In the genomic region with DNA sequence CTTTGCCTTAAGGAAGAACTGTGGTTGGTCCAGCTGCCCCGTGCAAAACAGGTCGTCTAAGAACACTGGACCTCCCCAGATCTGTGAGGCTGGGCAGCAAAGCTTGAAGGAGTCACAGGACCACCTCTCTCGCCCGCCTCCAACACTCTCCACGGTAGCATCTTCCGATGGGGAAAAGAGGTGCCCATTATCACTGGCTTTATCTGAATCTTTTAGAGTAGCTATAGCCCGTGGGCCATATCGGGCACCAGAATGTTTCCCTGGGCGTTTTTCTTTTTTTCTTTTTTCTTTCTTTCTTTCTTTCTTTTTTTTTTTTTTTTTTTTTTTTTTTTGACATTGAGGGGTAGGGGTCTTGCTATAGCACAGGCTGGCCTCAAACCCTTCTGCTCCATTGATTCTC, we compare ENCODE assay signal across 8 mouse cellular contexts. TPM values are rescaled to one million over a fixed set of nuclear protein-coding genes. Genes with fewer than 3 reads are reported as not detected.
A peak's percentile ranks its signal among the peaks of the same experiment; 100 is the strongest.
DNase-seq lines count a peak whose midpoint lies in the region; ATAC-seq and TF ChIP-seq lines count a peak whose summit lies in the region.

No protein-coding gene starts in this region.

- H3K27ac ChIP-seq in heart, embryonic 14.5 days (replicated peaks in 1 of 2; ENCODE audit: control insufficient read depth in 1 of 2, insufficient read depth in 1 of 2, low read depth in 2 of 2, low read length in 2 of 2): no peak overlapping the region
- H3K27ac ChIP-seq in forebrain, postnatal 0 days (ENCODE audit: low read depth, low read length): no peak overlapping the region
- H3K27ac ChIP-seq in macrophage: peak overlapping the region; percentile 85

- no peaks in the 10 kb centered on the region for H3K36me3 ChIP-seq in heart, embryonic 14.5 days (ENCODE audit: control insufficient read depth, insufficient read depth, low read length)
- H3K36me3 ChIP-seq in G1E (replicated peaks): peaks cover 10% of the 10 kb centered on the region
- no peaks in the 10 kb centered on the region for H3K36me3 ChIP-seq in forebrain, postnatal 0 days (ENCODE audit: insufficient read depth)
- no peaks in the 10 kb centered on the region for H3K36me3 ChIP-seq in macrophage (ENCODE audit: inconsistent target)

- no peak for ATAC-seq in heart, embryonic 14.5 days (ENCODE audit: insufficient number of reproducible peaks, insufficient read depth, low FRiP score, low read depth)
- no peak for ATAC-seq in G1E (ENCODE audit: extremely low read depth, insufficient number of reproducible peaks, low FRiP score, poor library complexity, severe bottlenecking)
- ATAC-seq in forebrain, postnatal 0 days: no peak

- no peak for TF ChIP-seq CTCF in G1E (IDR thresholded peaks at IDR 0.05; ENCODE audit: low read depth, low read length)
- no peak for TF ChIP-seq CTCF in forebrain, postnatal 0 days (IDR thresholded peaks at IDR 0.05; ENCODE audit: low read depth)

- 10% methylated on average over 9 of the region's 9 CpGs for WGBS in heart, embryonic 14.5 days
- WGBS in forebrain, postnatal 0 days: 13% methylated on average over 9 of the region's 9 CpGs
- WGBS in macrophage (ENCODE audit: missing documents): 7% methylated on average over 9 of the region's 9 CpGs

- peak overlapping the region; percentile 49 to 57 for H3K4me3 ChIP-seq in heart, embryonic 14.5 days (ENCODE audit: control insufficient read depth in 1 of 2, insufficient read depth in 1 of 2, low read depth in 1 of 2, low read length in 2 of 2)
- peak overlapping the region; percentile 74 for H3K4me3 ChIP-seq in G1E (ENCODE audit: low read depth, low read length)
- H3K4me3 ChIP-seq in forebrain, postnatal 0 days (ENCODE audit: low read depth, low read length): peak overlapping the region; percentile 41
- H3K4me3 ChIP-seq in macrophage (ENCODE audit: inconsistent target): peak overlapping the region; percentile 77

- intact Hi-C loops in gastrocnemius, postnatal 14 days (cut with DNase I; ENCODE audit: low total_unique reads): loop anchor here (5.0 to 10.0 kb wide), 3 partner anchors 67 to 250 kb away; partner anchors contain the start of gene Ggt5

- peak overlapping the region; percentile 86 for H3K4me2 ChIP-seq in heart, embryonic 14.5 days (ENCODE audit: low read length)
- H3K4me2 ChIP-seq in forebrain, postnatal 0 days (ENCODE audit: low read depth): peak overlapping the region; percentile 66

- no peaks in the 10 kb centered on the region for H3K9me3 ChIP-seq in heart, embryonic 14.5 days (ENCODE audit: control insufficient read depth, low read length)
- no peaks in the 10 kb centered on the region for H3K9me3 ChIP-seq in G1E (replicated peaks)
- H3K9me3 ChIP-seq in forebrain, postnatal 0 days (ENCODE audit: low read length): no peaks in the 10 kb centered on the region

- peaks cover 15 to 31% of the 10 kb centered on the region in 2 experiments for H3K4me1 ChIP-seq in heart, embryonic 14.5 days (ENCODE audit: control insufficient read depth in 2 of 2, insufficient read depth in 2 of 2, low read length in 2 of 2)
- peaks cover 56% of the 10 kb centered on the region for H3K4me1 ChIP-seq in G1E (ENCODE audit: insufficient read depth, low read depth, low read length)
- H3K4me1 ChIP-seq in forebrain, postnatal 0 days (ENCODE audit: insufficient read depth): peaks cover 20% of the 10 kb centered on the region

- no peak for DNase-seq in heart, adult 11 months
- no peak for DNase-seq in G1E (ENCODE audit: low spot score)
- no peak for DNase-seq in forebrain, postnatal 0 days
- DNase-seq in embryo, embryonic 10.5 days (ENCODE audit: low spot score): no peak
- no peak for DNase-seq in cerebellum, postnatal 25 days
- DNase-seq in gastrocnemius, postnatal 14 days: no peak

- H3K27me3 ChIP-seq in heart, embryonic 14.5 days (ENCODE audit: control insufficient read depth, insufficient read depth, low read length): peaks cover 7% of the 10 kb centered on the region; the same call in 1 of the 2 replicates
- peaks cover 8% of the 10 kb centered on the region; the same call in 1 of the 2 replicates for H3K27me3 ChIP-seq in G1E (ENCODE audit: insufficient read depth, low read length)
- H3K27me3 ChIP-seq in forebrain, postnatal 0 days (ENCODE audit: insufficient read depth, low read length): peaks cover 24% of the 10 kb centered on the region

- peak overlapping the region; percentile 75 for H3K9ac ChIP-seq in heart, embryonic 14.5 days (ENCODE audit: low read length)
- peak overlapping the region; percentile 39 for H3K9ac ChIP-seq in forebrain, postnatal 0 days

- H3K79me2 ChIP-seq in macrophage (ENCODE audit: inconsistent target): no peaks in the 10 kb centered on the region

RNA-seq across cellular contexts. Expression of gene Gstt2, which starts 2.5 kb away (rescaled TPM):
- polyA plus RNA-seq in heart, embryonic 14.5 days (2014; fragmentation: Nextera tagmentation; extraction: Ambion mirVana): 12.6 and 13.5 TPM in 2 replicates
- total RNA-seq in G1E (2014; fragmentation: Nextera tagmentation) (49.2 and 57.0 TPM in 2 replicates), G1E (2017) (68.9 and 87.8 TPM in 2 replicates)
- polyA plus RNA-seq in G1E (2012) (8.7 and 12.2 TPM in 2 replicates), macrophage (2018) (6.2 to 19.7 TPM (median 10.8 TPM) in 3 replicates)
- total RNA-seq in forebrain, postnatal 0 days (2014; rRNA removed): 4.5 and 5.1 TPM in 2 replicates
- 7.4 and 7.8 TPM in 2 replicates for polyA plus RNA-seq in forebrain, postnatal 0 days (2015; fragmentation: Nextera tagmentation; extraction: Ambion mirVana)
- 10 to 100 TPM; 12.9 to 63.7 (median 26.1) TPM for total RNA-seq in macrophage (2018; cell fraction: chromatin; rRNA removed)
- total RNA-seq in macrophage (2018; cell fraction: cytosol; rRNA removed): 10 to 100 TPM in 8 of 26 experiments, 1 to 10 TPM in 18; 3.9 to 14.5 (median 8.0) TPM
- total RNA-seq in macrophage (2018; cell fraction: nucleus; rRNA removed): 10 to 100 TPM; 18.2 to 64.6 (median 29.2) TPM
- 1 to 10 TPM; 5.6 to 6.9 TPM for total RNA-seq in gastrocnemius, postnatal 14 days (2021)

RNA-seq across cellular contexts. Expression of gene Gstt4, which starts 12.4 kb away (rescaled TPM):
- not detected in 2 replicates for polyA plus RNA-seq in heart, embryonic 14.5 days (2014; fragmentation: Nextera tagmentation; extraction: Ambion mirVana)
- total RNA-seq in G1E (2014; fragmentation: Nextera tagmentation): not detected in 2 replicates
- total RNA-seq in G1E (2017): not detected in 2 replicates
- polyA plus RNA-seq in G1E (2012): not detected in 2 replicates
- not detected in 2 replicates for total RNA-seq in forebrain, postnatal 0 days (2014; rRNA removed)
- polyA plus RNA-seq in forebrain, postnatal 0 days (2015; fragmentation: Nextera tagmentation; extraction: Ambion mirVana): not detected in 2 replicates
- total RNA-seq in macrophage (2018; cell fraction: chromatin; rRNA removed): 1 to 10 TPM in 3 of 26 experiments, not detected in 23; 1.1 to 2.5 (median 1.7) TPM
- total RNA-seq in macrophage (2018; cell fraction: cytosol; rRNA removed): 1 to 10 TPM in 6 of 26 experiments, under 1 TPM in 8, not detected in 12; 0.17 to 2.2 (median 0.84) TPM
- 1 to 10 TPM in 9 of 26 experiments, under 1 TPM in 4, not detected in 13; 0.60 to 3.2 (median 1.4) TPM for total RNA-seq in macrophage (2018; cell fraction: nucleus; rRNA removed)
- polyA plus RNA-seq in macrophage (2018): not detected in 3 replicates
- not detected for total RNA-seq in gastrocnemius, postnatal 14 days (2021)

RNA-seq across cellular contexts. Expression of gene Mif, which starts 25.3 kb away (rescaled TPM):
- 2,486 and 2,703 TPM in 2 replicates for polyA plus RNA-seq in heart, embryonic 14.5 days (2014; fragmentation: Nextera tagmentation; extraction: Ambion mirVana)
- total RNA-seq in G1E (2014; fragmentation: Nextera tagmentation) (554 and 596 TPM in 2 replicates), G1E (2017) (1,557 and 1,874 TPM in 2 replicates)
- polyA plus RNA-seq in G1E (2012) (5,079 and 5,707 TPM in 2 replicates), macrophage (2018) (121 to 436 TPM (median 382 TPM) in 3 replicates)
- 598 and 704 TPM in 2 replicates for total RNA-seq in forebrain, postnatal 0 days (2014; rRNA removed)
- 2,127 and 2,602 TPM in 2 replicates for polyA plus RNA-seq in forebrain, postnatal 0 days (2015; fragmentation: Nextera tagmentation; extraction: Ambion mirVana)
- 10 to 100 TPM in 7 of 26 experiments, 1 to 10 TPM in 16, not detected in 3; 3.2 to 74.7 (median 7.6) TPM for total RNA-seq in macrophage (2018; cell fraction: chromatin; rRNA removed)
- total RNA-seq in macrophage (2018; cell fraction: cytosol; rRNA removed): 100 to 1,000 TPM; 268 to 464 (median 337) TPM
- total RNA-seq in macrophage (2018; cell fraction: nucleus; rRNA removed): 10 to 100 TPM; 23.0 to 64.2 (median 37.3) TPM
- 100 to 1,000 TPM; 155 to 170 TPM for total RNA-seq in gastrocnemius, postnatal 14 days (2021)

RNA-seq across cellular contexts. Expression of gene Gstt1, which starts 36.3 kb away (rescaled TPM):
- polyA plus RNA-seq in heart, embryonic 14.5 days (2014; fragmentation: Nextera tagmentation; extraction: Ambion mirVana): 8.6 and 13.5 TPM in 2 replicates
- total RNA-seq in G1E (2014; fragmentation: Nextera tagmentation): not detected in 2 replicates
- 0.22 and 1.9 TPM in 2 replicates for total RNA-seq in G1E (2017)
- 0.07 TPM in 1 of 2 replicates, not detected in the other for polyA plus RNA-seq in G1E (2012)
- 19.2 and 22.8 TPM in 2 replicates for total RNA-seq in forebrain, postnatal 0 days (2014; rRNA removed)
- 18.6 and 21.3 TPM in 2 replicates for polyA plus RNA-seq in forebrain, postnatal 0 days (2015; fragmentation: Nextera tagmentation; extraction: Ambion mirVana)
- 1 to 10 TPM in 6 of 26 experiments, under 1 TPM in 5, not detected in 15; 0.58 to 5.4 (median 1.6) TPM for total RNA-seq in macrophage (2018; cell fraction: chromatin; rRNA removed)
- 1 to 10 TPM in 19 of 26 experiments, under 1 TPM in 7; 0.65 to 5.7 (median 2.0) TPM for total RNA-seq in macrophage (2018; cell fraction: cytosol; rRNA removed)
- 1 to 10 TPM in 12 of 26 experiments, under 1 TPM in 2, not detected in 12; 0.76 to 5.9 (median 2.6) TPM for total RNA-seq in macrophage (2018; cell fraction: nucleus; rRNA removed)
- polyA plus RNA-seq in macrophage (2018): 0.27 to 1.5 TPM (median 0.67 TPM) in 3 replicates
- total RNA-seq in gastrocnemius, postnatal 14 days (2021): 1 to 10 TPM; 7.0 to 8.2 TPM

RNA-seq across cellular contexts. Expression of gene Gstt3, which starts 53.5 kb away (rescaled TPM):
- 3.2 and 5.0 TPM in 2 replicates for polyA plus RNA-seq in heart, embryonic 14.5 days (2014; fragmentation: Nextera tagmentation; extraction: Ambion mirVana)
- 0.39 TPM in 1 of 2 replicates, not detected in the other for total RNA-seq in G1E (2014; fragmentation: Nextera tagmentation)
- 0.49 and 1.1 TPM in 2 replicates for total RNA-seq in G1E (2017)
- polyA plus RNA-seq in G1E (2012): 0.18 and 0.24 TPM in 2 replicates
- 1.7 and 2.3 TPM in 2 replicates for total RNA-seq in forebrain, postnatal 0 days (2014; rRNA removed)
- 1.8 and 2.2 TPM in 2 replicates for polyA plus RNA-seq in forebrain, postnatal 0 days (2015; fragmentation: Nextera tagmentation; extraction: Ambion mirVana)
- total RNA-seq in macrophage (2018; cell fraction: chromatin; rRNA removed): 1 to 10 TPM in 17 of 26 experiments, under 1 TPM in 1, not detected in 8; 0.44 to 6.1 (median 2.5) TPM
- total RNA-seq in macrophage (2018; cell fraction: cytosol; rRNA removed): 1 to 10 TPM; 2.5 to 6.9 (median 3.8) TPM
- 1 to 10 TPM in 25 of 26 experiments, under 1 TPM in 1; 0.81 to 5.7 (median 3.0) TPM for total RNA-seq in macrophage (2018; cell fraction: nucleus; rRNA removed)
- polyA plus RNA-seq in macrophage (2018): 2.9 to 4.2 TPM (median 4.1 TPM) in 3 replicates
- total RNA-seq in gastrocnemius, postnatal 14 days (2021): 1 to 10 TPM; 5.3 to 7.5 TPM
